Mouse (Mus musculus): ENCODE measurements around the gene Pmpca. TPM values are rescaled to one million over a fixed set of nuclear protein-coding genes. Genes with fewer than 3 reads are reported as not detected.
A peak's percentile ranks its signal among the peaks of the same experiment; 100 is the strongest.

Pmpca gene
- 66.4 and 72.9 TPM in 2 replicates for total RNA-seq (2017)

DNA sequence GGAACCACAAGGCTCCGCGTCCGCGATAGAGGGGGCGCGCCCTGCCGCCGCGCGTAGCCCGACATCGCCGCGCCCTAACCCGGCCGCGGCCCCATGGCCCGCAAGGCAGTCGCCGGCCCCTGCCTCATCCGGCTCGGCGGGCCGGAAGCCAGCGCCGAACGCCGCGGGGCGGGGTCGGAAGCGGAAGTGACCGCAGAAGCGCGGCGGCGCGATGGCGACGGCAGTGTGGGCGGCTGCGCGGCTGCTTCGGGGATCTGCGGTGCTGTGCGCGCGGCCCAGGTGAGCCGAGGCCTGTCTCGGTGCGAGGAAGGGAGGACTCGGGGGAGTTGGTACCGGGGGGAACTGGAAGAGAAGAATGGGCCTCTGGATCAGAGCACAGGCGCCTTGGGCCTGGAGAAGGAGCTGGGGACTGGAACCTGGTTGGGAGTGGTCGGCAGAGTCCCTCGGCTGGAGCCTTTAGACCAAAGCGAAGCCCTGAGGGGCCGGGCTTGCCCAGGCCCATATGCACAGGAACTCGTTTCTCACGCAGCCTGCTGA is at the start of gene Pmpca, which contains the start of gene Entr1:
Gene Pmpca (plus strand): TSS at position 186 of the 537 bp plus-strand sequence.
Gene Entr1 (minus strand): TSS at position 163 of the 537 bp plus-strand sequence.
- peak; percentile 75 for ATAC-seq (replicated peaks; ENCODE audit: low read depth, poor library complexity, severe bottlenecking)

- ATAC-seq (replicated peaks; ENCODE audit: low read depth, poor library complexity, severe bottlenecking), result no peak
These were observed 47.6 kb upstream of the Pmpca start for GRCm38 (mm10) chr2:26341510-26341981.

DNA sequence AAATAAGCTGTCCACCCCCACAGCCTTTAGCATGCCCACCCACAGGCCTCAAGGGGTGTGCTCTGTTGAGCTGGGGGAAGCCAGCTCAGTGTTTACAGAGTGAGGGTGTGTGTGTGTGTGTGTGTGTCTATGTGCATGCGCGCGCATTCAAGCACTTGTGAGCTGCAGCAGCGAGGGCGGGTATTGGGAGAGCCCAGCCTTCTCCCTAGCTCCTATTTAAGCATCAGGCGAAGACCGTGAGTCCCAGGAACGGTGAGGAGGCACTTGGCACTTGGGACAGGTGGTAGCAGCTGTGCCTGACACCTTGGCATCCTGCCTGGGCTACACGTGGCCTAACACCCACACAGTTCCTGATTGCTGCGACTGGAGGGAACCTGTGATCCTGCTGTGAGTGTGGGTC is 47.1 kb upstream of the Pmpca start:
- ATAC-seq (replicated peaks; ENCODE audit: low read depth, poor library complexity, severe bottlenecking), result no peak

- ATAC-seq (replicated peaks; ENCODE audit: low read depth, poor library complexity, severe bottlenecking), result no peak
These were observed 46.3 kb upstream of the Pmpca start for GRCm38 (mm10) chr2:26342609-26343490.

DNA sequence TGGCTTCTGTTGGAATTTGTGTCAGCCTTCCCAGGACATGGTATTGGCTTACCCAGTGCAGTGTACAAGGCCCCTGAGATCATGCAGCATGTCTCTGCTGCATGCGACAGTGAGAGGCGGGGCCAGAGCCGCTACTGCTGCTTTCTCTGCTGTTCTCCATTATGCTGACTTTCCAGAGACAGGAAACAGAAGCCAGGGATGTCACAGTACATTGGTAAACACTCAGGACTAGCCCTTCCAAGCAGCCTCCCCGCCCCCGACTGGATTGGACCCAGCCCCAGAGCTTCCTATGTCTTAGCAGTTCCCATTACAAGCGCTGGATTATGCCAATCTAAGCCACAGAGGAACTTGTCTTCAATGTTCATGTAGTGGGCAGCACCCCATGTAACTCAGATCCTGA is 40.9 kb upstream of the Pmpca start:
- ATAC-seq (replicated peaks; ENCODE audit: low read depth, poor library complexity, severe bottlenecking), result no peak

GRCm38 (mm10) chr2:26351358-26352290 is 37.5 kb upstream of the Pmpca start, which contains the start of gene Dnlz:
Gene Dnlz, minus strand, starts transcription at chr2:26352110.
- ATAC-seq (replicated peaks; ENCODE audit: low read depth, poor library complexity, severe bottlenecking), result peak; percentile 91

DNA sequence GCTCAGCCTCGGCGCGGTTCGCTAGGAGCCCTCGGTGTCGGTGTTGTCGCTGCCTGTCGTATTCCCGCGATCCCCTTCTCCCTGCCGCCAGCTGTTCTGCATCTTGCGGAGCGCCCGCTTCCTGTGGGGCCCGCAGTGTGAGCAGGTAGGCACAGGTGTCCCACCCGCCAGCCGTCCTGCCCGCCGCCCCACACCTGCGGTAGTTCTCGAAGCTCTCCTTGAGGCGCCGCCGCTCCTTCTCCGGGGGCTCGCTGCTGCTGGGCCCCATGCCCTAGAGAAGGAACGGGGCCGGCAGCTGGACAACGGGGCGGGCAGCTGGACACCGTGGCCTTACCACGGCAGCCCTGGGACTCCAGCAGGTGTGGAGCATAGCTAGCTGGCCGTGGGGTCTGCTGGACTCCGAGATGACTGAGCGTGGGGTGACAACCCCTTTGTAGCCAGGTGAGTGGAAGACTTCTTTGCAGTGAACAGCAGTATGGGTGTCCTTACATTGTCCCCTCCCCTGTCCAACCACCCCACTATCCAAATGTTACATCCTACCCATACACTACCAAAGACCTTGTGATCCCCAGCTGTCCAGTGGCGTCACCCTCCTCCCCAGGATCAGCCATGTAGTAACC is 36.7 kb upstream of the Pmpca start:
- peak; percentile 24; the same call in 1 of the 2 replicates for ATAC-seq (replicated peaks; ENCODE audit: low read depth, poor library complexity, severe bottlenecking)

- ATAC-seq (replicated peaks; ENCODE audit: low read depth, poor library complexity, severe bottlenecking), result no peak
These were observed 35.8 kb upstream of the Pmpca start for GRCm38 (mm10) chr2:26353066-26353980.

DNA sequence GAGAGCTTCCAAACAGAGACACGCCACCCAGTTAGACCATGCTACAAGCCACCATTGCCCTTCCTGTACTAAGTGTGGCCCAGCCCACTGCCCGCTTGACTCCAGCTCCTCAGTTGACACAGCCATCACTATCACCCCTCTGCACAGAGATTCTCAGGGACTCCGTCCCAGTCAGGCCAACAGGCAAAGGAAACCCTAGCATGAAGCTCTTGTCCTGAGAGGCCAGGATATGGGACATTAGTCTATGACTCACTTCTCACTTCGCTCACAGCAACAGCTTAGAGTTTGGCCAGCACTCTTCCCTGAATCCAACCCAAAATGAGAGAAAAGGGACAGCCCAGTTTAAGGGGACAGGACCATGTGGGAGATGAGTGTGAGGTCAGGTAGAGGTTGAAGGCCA is 34.7 kb upstream of the Pmpca start:
- ATAC-seq (replicated peaks; ENCODE audit: low read depth, poor library complexity, severe bottlenecking), result no peak

DNA sequence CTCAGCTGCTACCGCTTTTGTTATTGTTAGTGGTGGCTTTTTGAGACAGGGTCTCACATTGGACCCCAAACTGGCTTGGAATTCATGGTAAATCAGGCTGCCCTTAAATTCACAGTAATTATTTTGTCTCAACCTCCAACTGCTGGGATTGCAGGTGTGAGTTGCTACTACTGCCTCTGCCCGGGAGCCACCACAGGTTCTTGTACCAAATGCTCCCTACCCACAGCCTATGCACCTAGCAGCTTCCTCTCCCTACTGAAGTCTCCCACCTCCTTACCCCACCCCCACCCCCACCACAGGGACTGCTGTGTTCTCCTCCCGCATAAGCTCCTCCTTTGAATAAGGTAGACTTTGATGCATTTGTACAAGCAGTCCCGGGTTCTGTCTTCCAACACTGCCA is 32.9 kb upstream of the Pmpca start:
- no peak for ATAC-seq (replicated peaks; ENCODE audit: low read depth, poor library complexity, severe bottlenecking)

GRCm38 (mm10) chr2:26356678-26357077 is 32.5 kb upstream of the Pmpca start:
- ATAC-seq (replicated peaks; ENCODE audit: low read depth, poor library complexity, severe bottlenecking), result no peak

DNA sequence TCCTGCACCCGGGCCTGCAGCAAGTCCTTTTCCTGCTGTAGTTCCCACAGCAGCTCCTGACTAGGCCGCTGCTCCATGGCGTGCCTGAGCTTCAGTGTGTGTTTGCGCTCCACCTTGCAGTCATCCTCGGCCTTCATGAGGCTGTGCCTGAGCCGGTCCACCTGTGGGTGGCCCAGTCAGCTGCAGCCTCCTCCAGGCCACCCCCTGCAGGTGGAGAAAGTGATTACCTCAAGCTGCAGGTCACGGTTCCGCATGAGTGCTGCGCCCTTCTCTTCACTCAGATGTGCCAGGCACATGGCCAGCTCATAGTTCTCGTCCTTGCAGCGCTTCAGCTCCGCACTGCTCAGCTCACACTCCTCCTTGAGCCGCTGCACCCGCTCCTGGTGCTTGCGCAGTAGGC is 31.7 kb upstream of the Pmpca start:
- ATAC-seq (replicated peaks; ENCODE audit: low read depth, poor library complexity, severe bottlenecking), result no peak

GRCm38 (mm10) chr2:26358667-26359320 is 30.3 kb upstream of the Pmpca start:
- no peak for ATAC-seq (replicated peaks; ENCODE audit: low read depth, poor library complexity, severe bottlenecking)

GRCm38 (mm10) chr2:26359983-26360382 is 29.2 kb upstream of the Pmpca start:
- ATAC-seq (replicated peaks; ENCODE audit: low read depth, poor library complexity, severe bottlenecking), result peak; percentile 73

DNA sequence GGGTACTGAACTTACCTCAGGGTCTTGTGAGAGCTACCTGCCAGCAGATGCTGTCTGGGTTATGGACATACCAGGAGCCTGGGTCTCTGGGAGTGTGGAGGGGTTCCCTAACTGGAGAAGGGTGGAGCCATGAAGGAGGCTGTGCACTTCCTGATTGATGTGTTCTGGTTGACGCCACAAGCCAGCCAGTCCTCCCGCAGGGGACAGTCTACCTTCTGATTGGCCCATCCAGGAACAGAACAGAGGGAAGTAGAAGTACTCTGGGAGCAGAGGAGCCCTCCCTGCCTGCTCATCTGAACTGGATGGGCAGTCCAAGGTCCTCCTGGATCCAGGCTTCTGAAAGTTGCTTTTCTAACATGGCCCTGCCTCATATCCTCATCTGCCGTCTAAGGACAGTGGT is 28.4 kb upstream of the Pmpca start, which contains the start of gene Card9:
Gene Card9 (minus strand): TSS at position 147 of the 400 bp plus-strand sequence.
- ATAC-seq (replicated peaks; ENCODE audit: low read depth, poor library complexity, severe bottlenecking), result peak; percentile 80

- no peak for ATAC-seq (replicated peaks; ENCODE audit: low read depth, poor library complexity, severe bottlenecking)
These were observed 26.1 kb upstream of the Pmpca start for GRCm38 (mm10) chr2:26362991-26363390.

DNA sequence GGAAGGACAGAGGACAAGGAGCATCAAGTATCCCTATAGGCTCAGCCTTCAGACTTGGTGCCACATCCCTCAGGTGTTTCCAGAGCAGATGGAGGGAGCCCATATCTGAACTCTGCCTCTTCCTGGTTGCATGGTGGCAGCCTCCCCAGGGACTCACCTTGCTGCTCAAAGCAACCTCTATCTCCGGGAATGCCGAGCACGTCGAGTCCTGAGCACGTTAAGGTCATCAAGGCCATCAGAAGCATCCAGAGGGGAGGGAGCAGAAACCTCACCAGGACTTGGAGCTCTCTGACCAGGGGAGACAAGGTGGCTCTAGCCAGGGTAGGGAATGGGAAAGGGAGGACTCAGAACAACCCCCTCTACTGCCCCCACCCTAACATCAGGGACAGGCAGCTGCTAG is 25.7 kb upstream of the Pmpca start:
- ATAC-seq (replicated peaks; ENCODE audit: low read depth, poor library complexity, severe bottlenecking), result no peak

Data from common myeloid progenitor, adult 5-6 weeks (primary cell).